ENCODE assay signal across 8 mouse cellular contexts in the genomic region with DNA sequence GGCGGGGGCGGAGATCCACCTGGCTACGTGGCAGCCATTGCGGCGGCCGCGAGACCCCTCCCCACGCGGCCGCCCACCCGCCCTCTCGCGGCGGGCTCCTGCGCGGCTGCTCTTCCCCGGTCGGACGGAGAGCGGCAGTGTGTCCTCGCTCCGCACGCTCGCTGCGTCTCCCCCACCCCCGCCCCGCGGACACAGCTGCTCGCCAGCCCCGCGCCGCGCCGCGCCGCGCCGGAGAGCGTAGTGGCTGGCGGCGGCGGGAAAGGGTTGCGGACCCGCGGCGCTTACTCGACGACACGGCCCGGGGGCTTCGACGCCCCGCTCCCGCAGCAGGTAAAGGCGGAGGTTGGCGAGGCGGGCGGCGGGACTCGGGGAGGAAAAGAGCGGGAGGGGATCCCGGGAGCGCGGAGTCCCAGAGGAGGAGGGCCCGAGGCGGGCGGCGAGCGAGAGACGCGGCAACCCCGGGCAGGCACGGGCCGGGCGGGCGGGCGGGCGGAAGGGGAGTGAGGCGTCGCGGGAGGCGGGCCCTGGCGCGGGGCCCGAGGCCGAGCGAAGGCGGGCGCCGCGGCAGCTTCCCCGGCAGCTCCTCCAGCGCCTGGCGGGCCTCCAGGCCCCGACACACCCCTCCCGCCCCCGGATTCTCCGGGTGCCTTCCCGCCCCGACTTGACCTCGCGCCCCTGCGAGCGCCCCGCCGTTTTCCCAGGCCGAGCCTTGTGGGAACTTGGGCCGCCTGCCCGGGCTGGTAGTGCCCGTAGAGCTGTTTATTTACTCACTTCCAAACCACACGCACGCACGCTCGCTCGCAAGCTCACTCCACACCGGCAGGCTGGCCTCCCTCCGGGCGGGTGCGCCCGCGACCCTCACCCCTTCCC. TPM values are rescaled to one million over a fixed set of nuclear protein-coding genes. Genes with fewer than 3 reads are reported as not detected.
DNase-seq lines count a peak whose midpoint lies in the region; ATAC-seq lines count a peak whose summit lies in the region.

No protein-coding gene starts in this region.

- H3K36me3 ChIP-seq in intestine, embryonic 15.5 days = no peaks in the 10 kb centered on the region

- intact Hi-C loops in left cerebral cortex, postnatal 25 days (cut with DNase I) = loop anchor here (1.0 to 10.0 kb wide), 6 partner anchors 39 to 369 kb away; a partner anchor contains a TSS

- peak overlapping the region; percentile 91 for H3K4me3 ChIP-seq in intestine, embryonic 15.5 days (replicated peaks)

- WGBS in intestine, embryonic 15.5 days = under 1% methylated on average over 73 of the region's 121 CpGs

- peak overlapping the region; percentile 76 for H3K4me2 ChIP-seq in intestine, embryonic 15.5 days (replicated peaks)

- H3K4me1 ChIP-seq in intestine, embryonic 15.5 days (replicated peaks) = 0 out of 2 replicates have a peak, but pooled peaks cover 2% of the 10 kb centered on the region

- H3K27ac ChIP-seq in intestine, embryonic 15.5 days = peak overlapping the region; percentile 100

- DNase-seq in adrenal gland, adult 18-20 months (ENCODE audit: low spot score in 2 of 2) = peak; percentile 87 to 88
- peak; percentile 86 for DNase-seq in embryo, embryonic 10.5 days (ENCODE audit: low spot score)
- peak; percentile 91 for DNase-seq in gastrocnemius, postnatal 25 days
- DNase-seq in left cerebral cortex, postnatal 25 days (ENCODE audit: low spot score in 2 of 2) = peak; percentile 52 to 73
- DNase-seq in mesoderm, embryonic 11.5 days (ENCODE audit: low read depth, low spot score) = peak; percentile 85
- DNase-seq in right cerebral cortex, postnatal 25 days = peak; percentile 76
- peak; percentile 84 to 85 for DNase-seq in urinary bladder, postnatal 4 days (ENCODE audit: low spot score in 2 of 2)

- peak overlapping the region; percentile 99 for H3K9ac ChIP-seq in intestine, embryonic 15.5 days

- H3K27me3 ChIP-seq in intestine, embryonic 15.5 days (replicated peaks) = no peaks in the 10 kb centered on the region

- ATAC-seq in intestine, embryonic 15.5 days = peak; percentile 88

- no peaks in the 10 kb centered on the region for H3K9me3 ChIP-seq in intestine, embryonic 15.5 days

RNA-seq across cellular contexts. Expression of a gene that starts 0.8 kb away (rescaled TPM):
- 10 to 100 TPM in 1 of 2 experiments, 1 to 10 TPM in 1; 8.1 to 12.0 TPM for total RNA-seq in adrenal gland, adult 18-20 months (2021)
- 1 to 10 TPM; 8.1 to 9.3 TPM for total RNA-seq in gastrocnemius, postnatal 25 days (2021)
- polyA plus RNA-seq in intestine, embryonic 15.5 days (2015; fragmentation: Nextera tagmentation; extraction: Ambion mirVana) = 21.5 and 25.0 TPM in 2 replicates
- total RNA-seq in left cerebral cortex, postnatal 25 days (2021) = 10 to 100 TPM in 1 of 2 experiments, 1 to 10 TPM in 1; 8.3 to 10.5 TPM

Comparison
In these comparisons a context has a peak if more than half of its experiments do, and no peak if none do; other contexts are left out.
1. Peak in every context shown above with its lines: DNase-seq, ATAC-seq, H3K4me3 ChIP-seq and H3K27ac ChIP-seq.